Mouse (Mus musculus) kidney, embryonic 14.5 days (tissue): ENCODE measurements around the gene Clec16a. TPM values are rescaled to one million over a fixed set of nuclear protein-coding genes. Genes with fewer than 3 reads are reported as not detected.

Experiments used
- ATAC-seq: fragments of 200-750 bp; cut with Nextera tagmentation; 2 replicates; pipeline ENCODE4 v1.8.0; 2017; ENCODE audit warnings: moderate number of reproducible peaks, mild to moderate bottlenecking, moderate TSS enrichment, moderate library complexity; ENCODE audit not compliant: low FRiP score, low TSS enrichment
- H3K27ac ChIP-seq: fragments of 300-500 bp; sonication (generic); 2 replicates; pipeline ENCODE4 v1.5.1; 2014; ENCODE audit warnings: low read depth, mild to moderate bottlenecking, low read length, moderate library complexity, mixed read lengths
- H3K27me3 ChIP-seq: fragments of 300-500 bp; sonication (generic); 2 replicates; pipeline ENCODE4 v1.6.1; 2014; ENCODE audit warnings: mild to moderate bottlenecking, low read length; ENCODE audit not compliant: control insufficient read depth, insufficient read depth
- H3K36me3 ChIP-seq: fragments of 300-500 bp; sonication (generic); 2 replicates; pipeline ENCODE4 v1.6.1; 2014; ENCODE audit warnings: low read length, mixed read lengths; ENCODE audit not compliant: control insufficient read depth, insufficient read depth
- H3K4me1 ChIP-seq: fragments of 300-500 bp; sonication (generic); 2 replicates; pipeline ENCODE4 v1.6.1; 2014; ENCODE audit warnings: low read length, mixed read lengths; ENCODE audit not compliant: control insufficient read depth, insufficient read depth
- H3K4me2 ChIP-seq: fragments of 300-500 bp; sonication (generic); replicated peaks from 2 replicates; pipeline ENCODE4 v1.6.1; 2014; ENCODE audit warnings: low read depth, mild to moderate bottlenecking, low read length
- H3K4me3 ChIP-seq: fragments of 300-500 bp; sonication (generic); 2 replicates; pipeline ENCODE4 v1.5.1; 2014; ENCODE audit warnings: mild to moderate bottlenecking, low read length
- H3K9ac ChIP-seq: fragments of 300-500 bp; sonication (generic); 2 replicates; pipeline ENCODE4 v1.6.1; 2014; ENCODE audit warnings: low read depth, mild to moderate bottlenecking, low read length, moderate library complexity
- H3K9me3 ChIP-seq: fragments of 300-500 bp; sonication (generic); 2 replicates; pipeline ENCODE4 v1.6.1; 2016; ENCODE audit warnings: low read length; ENCODE audit not compliant: control insufficient read depth
- WGBS: fragments of 180-500 bp; shearing (Covaris S2); extraction: QIAGEN DNeasy Blood & Tissue Kit; methylation state at CpG from one replicate; pipeline ENCODE4 v1.1.7; 2014; 5-methylcytosine and 5-hydroxymethylcytosine counted together
- polyA plus RNA-seq: library from polyadenylated mRNA; unstranded; fragments of >200 nt; fragmentation: Nextera tagmentation; extraction: Ambion mirVana; gene quantifications from 2 replicates; pipeline ENCODE4 v1.2.1, GENCODE M21; 2014

Gene Clec16a
- polyA plus RNA-seq, 1 experiment from 2014 or later, result 38.4 TPM

GRCm38 (mm10) chr16:10683193-10684000 lies 138.3 kb downstream of the Clec16a start:
- Histone ChIP-seq H3K27me3 (no peaks in the 10 kb centered on the region), H3K36me3 (no peaks in the 10 kb centered on the region), H3K4me1 (no peaks in the 10 kb centered on the region), H3K9ac (no peak overlapping the region), H3K27ac (no peak overlapping the region), H3K4me3 (no peak overlapping the region), H3K4me2 (no peak overlapping the region), H3K9me3 (no peaks in the 10 kb centered on the region)
- 61% methylated on average over 8 of the region's 8 CpGs for WGBS
- no peak for ATAC-seq

GRCm38 (mm10) chr16:10689748-10690318 lies 144.7 kb downstream of the Clec16a start:
- no peaks in the 10 kb centered on the region for H3K4me1 ChIP-seq
- no peak overlapping the region for H3K9ac ChIP-seq
- H3K27me3 ChIP-seq, result no peaks in the 10 kb centered on the region
- no peak overlapping the region for H3K4me3 ChIP-seq
- H3K9me3 ChIP-seq, result no peaks in the 10 kb centered on the region
- no peak overlapping the region for H3K4me2 ChIP-seq
- no peak overlapping the region; the same call in 1 of the 2 replicates for H3K27ac ChIP-seq
- 75% methylated on average over 6 of the region's 6 CpGs for WGBS
- peak; percentile 24; the same call in 1 of the 2 replicates for ATAC-seq
- no peaks in the 10 kb centered on the region; the same call in 1 of the 2 replicates for H3K36me3 ChIP-seq

DNA sequence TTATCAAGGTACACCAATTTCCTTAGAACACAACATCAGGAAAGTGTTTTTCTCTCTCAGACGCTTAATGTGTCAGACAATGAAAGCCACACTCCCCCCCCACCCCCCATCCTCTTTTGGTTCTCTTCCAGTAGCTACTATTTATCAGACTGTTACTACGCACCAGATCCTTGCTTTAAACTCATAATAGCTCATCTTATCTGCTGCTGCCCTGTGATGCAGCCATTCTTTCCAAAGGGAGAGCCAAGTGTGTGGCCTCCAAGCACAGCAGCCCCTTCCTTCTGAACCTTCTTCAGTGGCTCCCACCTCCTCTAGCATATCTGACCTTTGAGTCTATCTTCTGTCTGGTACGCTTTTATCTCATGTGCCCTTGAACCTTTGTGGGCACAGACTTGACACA lies 145.3 kb downstream of the Clec16a start:
- no peak overlapping the region for H3K4me2 ChIP-seq
- H3K9ac ChIP-seq, result no peak overlapping the region
- no peak overlapping the region for H3K4me3 ChIP-seq
- no peak for ATAC-seq
- no peaks in the 10 kb centered on the region for H3K27me3 ChIP-seq
- no peaks in the 10 kb centered on the region for H3K9me3 ChIP-seq
- no peaks in the 10 kb centered on the region; the same call in 1 of the 2 replicates for H3K36me3 ChIP-seq
- no peaks in the 10 kb centered on the region for H3K4me1 ChIP-seq
- WGBS, result 86% methylated on average over 3 of the region's 3 CpGs
- no peak overlapping the region; the same call in 1 of the 2 replicates for H3K27ac ChIP-seq

DNA sequence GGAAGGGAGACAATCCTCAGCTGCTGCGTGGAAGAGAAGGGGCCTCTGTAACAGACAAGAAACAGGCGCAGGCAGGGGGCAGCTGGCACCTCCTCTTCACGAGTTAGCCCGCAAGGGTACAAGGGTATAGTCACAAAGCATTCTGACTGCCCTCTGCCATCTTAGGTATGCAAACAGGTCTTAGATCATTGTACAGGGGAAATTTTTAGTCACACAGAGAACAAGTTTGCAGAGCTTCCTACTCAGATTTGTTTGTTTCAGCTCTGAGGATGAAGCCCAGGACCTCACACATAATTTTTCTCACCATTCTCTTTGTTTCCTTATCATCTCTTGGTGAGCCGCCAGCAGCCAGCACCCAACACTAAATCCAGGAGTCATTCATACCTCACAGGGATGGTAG lies 146.6 kb downstream of the Clec16a start:
- no peak overlapping the region for H3K27ac ChIP-seq
- H3K4me2 ChIP-seq, result no peak overlapping the region
- no peaks in the 10 kb centered on the region for H3K27me3 ChIP-seq
- ATAC-seq, result no peak
- 86% methylated on average over 5 of the region's 5 CpGs for WGBS
- H3K4me1 ChIP-seq, result no peaks in the 10 kb centered on the region
- H3K9ac ChIP-seq, result no peak overlapping the region
- H3K9me3 ChIP-seq, result no peaks in the 10 kb centered on the region
- H3K4me3 ChIP-seq, result no peak overlapping the region
- H3K36me3 ChIP-seq, result no peaks in the 10 kb centered on the region; the same call in 1 of the 2 replicates

DNA sequence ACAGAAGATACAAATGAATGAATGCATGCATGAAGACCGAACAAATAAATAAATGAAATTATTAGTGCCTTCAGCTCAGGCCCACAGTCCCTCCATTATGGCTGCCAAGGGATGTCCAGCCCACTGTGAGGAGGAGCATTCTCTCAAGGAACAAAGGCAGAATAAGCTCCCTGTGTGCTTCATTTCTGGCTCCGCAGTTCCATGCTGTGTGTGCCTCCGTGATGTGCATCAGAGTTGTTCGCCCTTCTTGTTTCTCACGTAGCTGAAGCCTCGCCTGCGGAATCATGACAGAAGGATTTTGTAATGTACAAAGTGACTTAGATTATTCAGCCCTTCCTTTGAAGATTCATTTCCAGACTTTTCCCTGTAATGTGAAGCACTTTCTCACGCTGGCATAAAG lies 147.7 kb downstream of the Clec16a start:
- H3K27me3 ChIP-seq, result no peaks in the 10 kb centered on the region
- H3K9ac ChIP-seq, result no peak overlapping the region
- no peak overlapping the region for H3K4me3 ChIP-seq
- ATAC-seq, result no peak
- H3K9me3 ChIP-seq, result no peaks in the 10 kb centered on the region
- WGBS, result 97% methylated on average over 8 of the region's 8 CpGs
- no peak overlapping the region for H3K27ac ChIP-seq
- H3K4me1 ChIP-seq, result 0 out of 2 replicates have a peak, but pooled peaks cover 3% of the 10 kb centered on the region
- no peaks in the 10 kb centered on the region; the same call in 1 of the 2 replicates for H3K36me3 ChIP-seq
- no peak overlapping the region for H3K4me2 ChIP-seq

DNA sequence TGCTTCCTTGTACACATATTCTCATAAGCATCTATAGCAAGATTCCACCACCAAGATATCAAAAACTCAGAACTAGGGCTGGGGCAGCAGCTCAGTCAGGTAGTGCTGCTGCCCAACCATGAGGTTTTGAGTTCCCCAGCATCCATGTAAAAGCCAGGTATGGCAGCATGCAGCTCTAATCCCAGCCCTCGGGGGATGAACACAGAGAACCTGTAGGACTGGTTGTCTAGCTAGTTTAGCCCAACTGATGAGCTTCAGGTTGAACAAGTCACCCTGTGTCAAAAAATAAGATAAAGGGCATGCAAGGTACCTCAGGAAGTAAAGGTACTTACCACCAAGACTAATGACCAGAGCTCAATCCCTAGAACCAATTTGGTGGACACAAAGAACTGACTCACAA lies 148.3 kb downstream of the Clec16a start:
- no peak overlapping the region for H3K4me2 ChIP-seq
- H3K36me3 ChIP-seq, result no peaks in the 10 kb centered on the region; the same call in 1 of the 2 replicates
- H3K27ac ChIP-seq, result no peak overlapping the region
- no peaks in the 10 kb centered on the region for H3K27me3 ChIP-seq
- WGBS, result 90% methylated on average over 1 of the region's 1 CpGs
- no peak for ATAC-seq
- 0 out of 2 replicates have a peak, but pooled peaks cover 3% of the 10 kb centered on the region for H3K4me1 ChIP-seq
- no peak overlapping the region for H3K9ac ChIP-seq
- no peaks in the 10 kb centered on the region for H3K9me3 ChIP-seq
- no peak overlapping the region for H3K4me3 ChIP-seq

DNA sequence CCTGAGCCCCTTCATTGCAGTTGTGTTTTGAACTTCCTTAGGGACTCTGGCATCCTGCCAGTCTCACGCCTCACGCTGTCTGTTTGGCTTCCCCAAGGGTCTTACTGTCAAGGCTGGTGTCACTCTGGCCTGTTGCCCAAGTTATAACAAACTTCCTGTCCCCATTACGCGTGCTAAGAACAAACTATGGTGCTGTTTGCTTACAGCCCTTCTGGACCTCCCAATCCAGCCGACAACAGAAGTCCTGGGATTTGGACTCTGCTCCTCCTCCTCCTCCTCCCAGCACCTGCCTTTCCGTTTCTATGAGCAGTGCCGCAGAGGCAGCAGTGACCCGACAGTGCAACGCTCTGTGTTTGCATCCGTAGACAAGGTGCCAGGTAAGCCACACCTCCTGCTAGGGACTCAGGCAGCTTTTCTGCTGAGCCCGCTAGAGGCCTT lies 149.3 kb downstream of the Clec16a start:
- H3K27ac ChIP-seq, result no peak overlapping the region
- no peak for ATAC-seq
- H3K4me2 ChIP-seq, result no peak overlapping the region
- no peaks in the 10 kb centered on the region for H3K9me3 ChIP-seq
- H3K4me1 ChIP-seq, result 0 out of 2 replicates have a peak, but pooled peaks cover 3% of the 10 kb centered on the region
- H3K4me3 ChIP-seq, result no peak overlapping the region
- H3K36me3 ChIP-seq, result no peaks in the 10 kb centered on the region; the same call in 1 of the 2 replicates
- WGBS, result 37% methylated on average over 11 of the region's 11 CpGs
- H3K9ac ChIP-seq, result no peak overlapping the region
- no peaks in the 10 kb centered on the region for H3K27me3 ChIP-seq

GRCm38 (mm10) chr16:10697861-10698659 lies 152.9 kb downstream of the Clec16a start:
- 0 out of 2 replicates have a peak, but pooled peaks cover 7% of the 10 kb centered on the region for H3K4me1 ChIP-seq

More at GRCm38 (mm10) chr16:10697861-10698659, 152.9 kb downstream of the Clec16a start:
- ATAC-seq, result no peak
- 63% methylated on average over 6 of the region's 6 CpGs for WGBS
- Histone ChIP-seq H3K27me3 (no peaks in the 10 kb centered on the region), H3K27ac (no peak overlapping the region), H3K4me3 (no peak overlapping the region), H3K9ac (no peak overlapping the region), H3K9me3 (no peaks in the 10 kb centered on the region), H3K4me2 (no peak overlapping the region), H3K36me3 (no peaks in the 10 kb centered on the region)
